Mouse (Mus musculus): Measurements from ENCODE around the gene Hmgcl. TPM values are rescaled to one million over a fixed set of nuclear protein-coding genes. Genes with fewer than 3 reads are reported as not detected.
A peak's percentile ranks its signal among the peaks of the same experiment; 100 is the strongest.

The Hmgcl gene
- polyA plus RNA-seq, 2 experiments: 69.7 to 93.4 TPM

GRCm38 (mm10) chr4:135963457-135964193 is 17.4 kb downstream of the Hmgcl start, which contains the start of gene Gale:
Gene Gale (plus strand): TSS chr4:135963727.
- Histone ChIP-seq H3K9ac (ENCODE audit: low read depth, low read length, severe bottlenecking) (peak within 1 kb of the TSS; percentile 63), H3K9me3 (ENCODE audit: control insufficient read depth, low read length) (no peaks in the 10 kb centered on the region), H3K36me3 (ENCODE audit: control insufficient read depth, insufficient read depth, low read length) (peaks cover 65% of the 10 kb centered on the region), H3K27me3 (ENCODE audit: control insufficient read depth, insufficient read depth, low read length) (no peaks in the 10 kb centered on the region), H3K27ac (replicated peaks; ENCODE audit: low read depth, low read length) (peak within 1 kb of the TSS; percentile 70), H3K4me3 (replicated peaks; ENCODE audit: low read length) (peak within 1 kb of the TSS; percentile 72), H3K4me1 (ENCODE audit: control insufficient read depth, insufficient read depth, low read length) (peaks cover 6% of the 10 kb centered on the region), H3K4me2 (replicated peaks; ENCODE audit: low read depth, low read length, severe bottlenecking) (peak within 1 kb of the TSS; percentile 86)
- TF ChIP-seq POLR2A (IDR thresholded peaks at IDR 0.05; ENCODE audit: borderline replicate concordance, extremely low read depth, insufficient read depth, insufficient read length): 0 out of 2 replicates have a peak, but pooled peaks have one; percentile 66
- 1% methylated on average over 50 of the region's 56 CpGs for WGBS
- peak; percentile 93 for ATAC-seq (ENCODE audit: low FRiP score, low read depth)
- DNase-seq (ENCODE audit: low spot score): peak; percentile 97

- no peak for TF ChIP-seq POLR2A (IDR thresholded peaks at IDR 0.05; ENCODE audit: borderline replicate concordance, extremely low read depth, insufficient read depth, insufficient read length)
- H3K27me3 ChIP-seq (ENCODE audit: control insufficient read depth, insufficient read depth, low read length): no peaks in the 10 kb centered on the region
- peak overlapping the region; percentile 86 for H3K4me2 ChIP-seq (replicated peaks; ENCODE audit: low read depth, low read length, severe bottlenecking)
- DNase-seq (ENCODE audit: low spot score) (peak; percentile 63), ATAC-seq (ENCODE audit: low FRiP score, low read depth) (peak; percentile 25; the same call in 1 of the 2 replicates)
- peak overlapping the region; percentile 70 for H3K27ac ChIP-seq (replicated peaks; ENCODE audit: low read depth, low read length)
- peaks cover 65% of the 10 kb centered on the region for H3K36me3 ChIP-seq (ENCODE audit: control insufficient read depth, insufficient read depth, low read length)
- H3K4me3 ChIP-seq (replicated peaks; ENCODE audit: low read length): peak overlapping the region; percentile 72
- peak overlapping the region; percentile 63 for H3K9ac ChIP-seq (ENCODE audit: low read depth, low read length, severe bottlenecking)
- WGBS: 0% methylated on average over 12 of the region's 12 CpGs
- peaks cover 6% of the 10 kb centered on the region for H3K4me1 ChIP-seq (ENCODE audit: control insufficient read depth, insufficient read depth, low read length)
- H3K9me3 ChIP-seq (ENCODE audit: control insufficient read depth, low read length): no peaks in the 10 kb centered on the region
These were observed 18.2 kb downstream of the Hmgcl start for GRCm38 (mm10) chr4:135964426-135964825.

DNA sequence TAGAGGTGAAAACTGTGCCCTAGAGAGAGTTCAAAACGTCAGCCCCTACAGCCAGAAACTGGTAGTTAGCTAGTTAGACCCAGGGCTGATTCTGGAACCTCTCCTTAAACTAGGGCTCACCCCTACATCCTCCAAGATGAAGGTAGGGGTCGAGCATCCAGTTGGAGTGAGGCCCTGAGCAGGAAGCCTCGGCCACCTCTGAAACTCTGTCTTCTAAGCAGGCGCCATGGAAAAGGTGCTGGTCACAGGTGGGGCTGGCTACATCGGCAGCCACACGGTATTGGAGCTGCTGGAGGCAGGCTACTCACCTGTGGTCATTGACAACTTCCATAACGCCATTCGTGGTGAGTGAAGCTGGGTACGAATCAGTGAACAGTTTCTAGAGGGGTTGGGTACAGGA is 18.9 kb downstream of the Hmgcl start:
- Histone ChIP-seq H3K4me2 (replicated peaks; ENCODE audit: low read depth, low read length, severe bottlenecking) (peak overlapping the region; percentile 86; the same call in 1 of the 2 replicates), H3K27me3 (ENCODE audit: control insufficient read depth, insufficient read depth, low read length) (no peaks in the 10 kb centered on the region), H3K4me3 (replicated peaks; ENCODE audit: low read length) (peak overlapping the region; percentile 72), H3K9ac (ENCODE audit: low read depth, low read length, severe bottlenecking) (no peak overlapping the region), H3K36me3 (ENCODE audit: control insufficient read depth, insufficient read depth, low read length) (peaks cover 67% of the 10 kb centered on the region), H3K27ac (replicated peaks; ENCODE audit: low read depth, low read length) (no peak overlapping the region), H3K4me1 (ENCODE audit: control insufficient read depth, insufficient read depth, low read length) (peaks cover 6% of the 10 kb centered on the region), H3K9me3 (ENCODE audit: control insufficient read depth, low read length) (no peaks in the 10 kb centered on the region)
- no peak for TF ChIP-seq POLR2A (IDR thresholded peaks at IDR 0.05; ENCODE audit: borderline replicate concordance, extremely low read depth, insufficient read depth, insufficient read length)
- 75% methylated on average over 9 of the region's 9 CpGs for WGBS
- no peak for DNase-seq (ENCODE audit: low spot score)
- ATAC-seq (ENCODE audit: low FRiP score, low read depth): no peak

DNA sequence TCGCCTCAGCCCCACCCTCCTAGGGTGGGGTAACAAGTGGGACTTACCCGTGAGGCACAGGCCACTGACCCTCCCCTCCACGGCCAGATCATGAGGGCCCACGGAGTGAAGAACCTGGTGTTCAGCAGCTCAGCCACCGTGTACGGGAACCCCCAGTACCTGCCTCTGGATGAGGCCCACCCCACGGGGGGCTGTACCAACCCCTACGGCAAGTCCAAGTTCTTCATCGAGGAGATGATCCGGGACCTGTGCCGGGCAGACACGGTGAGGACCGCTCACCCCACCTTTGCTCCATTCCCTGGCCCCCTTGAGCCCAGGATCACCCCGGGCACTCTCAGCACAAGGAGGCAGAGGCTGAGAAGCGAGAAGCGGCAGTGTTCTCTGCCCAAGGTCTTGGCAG is 20.0 kb downstream of the Hmgcl start:
- no peak overlapping the region for H3K9ac ChIP-seq (ENCODE audit: low read depth, low read length, severe bottlenecking)
- peaks cover 7% of the 10 kb centered on the region for H3K4me1 ChIP-seq (ENCODE audit: control insufficient read depth, insufficient read depth, low read length)
- DNase-seq (ENCODE audit: low spot score) (no peak), ATAC-seq (ENCODE audit: low FRiP score, low read depth) (no peak)
- no peaks in the 10 kb centered on the region for H3K27me3 ChIP-seq (ENCODE audit: control insufficient read depth, insufficient read depth, low read length)
- no peak overlapping the region for H3K4me3 ChIP-seq (replicated peaks; ENCODE audit: low read length)
- no peak for TF ChIP-seq POLR2A (IDR thresholded peaks at IDR 0.05; ENCODE audit: borderline replicate concordance, extremely low read depth, insufficient read depth, insufficient read length)
- no peaks in the 10 kb centered on the region for H3K9me3 ChIP-seq (ENCODE audit: control insufficient read depth, low read length)
- 94% methylated on average over 16 of the region's 16 CpGs for WGBS
- no peak overlapping the region for H3K4me2 ChIP-seq (replicated peaks; ENCODE audit: low read depth, low read length, severe bottlenecking)
- peaks cover 63% of the 10 kb centered on the region for H3K36me3 ChIP-seq (ENCODE audit: control insufficient read depth, insufficient read depth, low read length)
- no peak overlapping the region for H3K27ac ChIP-seq (replicated peaks; ENCODE audit: low read depth, low read length)

DNA sequence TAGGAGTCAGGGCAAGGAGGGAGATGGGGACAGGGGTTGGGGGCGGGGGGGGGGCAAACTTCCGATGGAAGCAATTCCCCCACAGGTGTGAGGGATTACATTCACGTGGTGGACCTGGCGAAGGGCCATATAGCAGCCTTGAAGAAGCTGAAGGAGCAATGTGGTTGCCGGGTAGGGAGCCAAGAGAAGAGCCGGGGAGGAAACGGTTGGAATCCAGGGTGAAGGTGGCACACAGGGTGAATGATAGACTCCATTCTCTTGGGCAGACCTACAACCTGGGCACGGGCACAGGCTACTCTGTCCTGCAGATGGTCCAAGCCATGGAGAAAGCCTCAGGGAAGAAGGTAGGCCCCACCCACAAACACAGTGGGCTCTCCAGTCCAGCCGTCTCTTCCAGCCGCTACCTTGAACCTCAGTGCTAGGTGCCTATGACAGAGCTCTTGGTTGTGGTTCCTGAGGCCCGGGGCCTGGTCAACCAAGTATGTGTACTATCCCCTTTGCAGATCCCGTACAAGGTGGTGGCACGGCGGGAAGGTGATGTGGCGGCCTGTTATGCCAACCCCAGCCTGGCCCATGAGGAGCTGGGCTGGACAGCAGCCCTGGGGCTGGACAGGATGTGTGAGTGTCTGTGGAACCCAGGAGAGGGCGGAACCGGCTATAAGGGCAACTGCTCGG is 21.0 kb downstream of the Hmgcl start:
- Histone ChIP-seq H3K9ac (ENCODE audit: low read depth, low read length, severe bottlenecking) (no peak overlapping the region), H3K27ac (replicated peaks; ENCODE audit: low read depth, low read length) (no peak overlapping the region), H3K27me3 (ENCODE audit: control insufficient read depth, insufficient read depth, low read length) (no peaks in the 10 kb centered on the region), H3K4me3 (replicated peaks; ENCODE audit: low read length) (no peak overlapping the region), H3K4me2 (replicated peaks; ENCODE audit: low read depth, low read length, severe bottlenecking) (no peak overlapping the region), H3K4me1 (ENCODE audit: control insufficient read depth, insufficient read depth, low read length) (peaks cover 13% of the 10 kb centered on the region), H3K9me3 (ENCODE audit: control insufficient read depth, low read length) (no peaks in the 10 kb centered on the region), H3K36me3 (ENCODE audit: control insufficient read depth, insufficient read depth, low read length) (peaks cover 54% of the 10 kb centered on the region)
- TF ChIP-seq POLR2A (IDR thresholded peaks at IDR 0.05; ENCODE audit: borderline replicate concordance, extremely low read depth, insufficient read depth, insufficient read length): no peak
- DNase-seq (ENCODE audit: low spot score): no peak
- ATAC-seq (ENCODE audit: low FRiP score, low read depth): no peak
- 85% methylated on average over 18 of the region's 18 CpGs for whole genome bisulfite sequencing
